Mouse (Mus musculus) ES-Bruce4 (cell line): ENCODE results near the gene Etv6. TPM values are rescaled to one million over a fixed set of nuclear protein-coding genes. Genes with fewer than 3 reads are reported as not detected.

ENCODE experiments used
- H3K27ac ChIP-seq: 2 replicates; pipeline ENCODE4 v1.5.1; 2012; ENCODE audit warnings: low read length, inconsistent platforms; ENCODE audit not compliant: insufficient read depth
- H3K27me3 ChIP-seq: 2 replicates; pipeline ENCODE4 v1.6.1; 2012; ENCODE audit warnings: mild to moderate bottlenecking, low read length, inconsistent platforms; ENCODE audit not compliant: control insufficient read depth, poor library complexity, insufficient read depth, severe bottlenecking
- H3K36me3 ChIP-seq: 2 replicates; pipeline ENCODE4 v1.6.1; 2012; ENCODE audit warnings: inconsistent platforms, mild to moderate bottlenecking, low read length, moderate library complexity; ENCODE audit not compliant: control insufficient read depth, poor library complexity, insufficient read depth, severe bottlenecking
- H3K4me1 ChIP-seq: one replicate; pipeline ENCODE4 v1.8.1; 2011; ENCODE audit warnings: low read length; ENCODE audit not compliant: control insufficient read depth, insufficient read depth
- H3K4me3 ChIP-seq: 2 replicates; pipeline ENCODE4 v1.5.1; 2011; ENCODE audit warnings: low read depth, mild to moderate bottlenecking, low read length
- H3K9ac ChIP-seq: 2 replicates; pipeline ENCODE4 v1.6.1; 2012; ENCODE audit warnings: low read depth, mild to moderate bottlenecking, inconsistent platforms; ENCODE audit not compliant: poor library complexity, severe bottlenecking
- H3K9me3 ChIP-seq: replicated peaks from 2 replicates; pipeline ENCODE4 v1.6.1; 2012; ENCODE audit warnings: mild to moderate bottlenecking, low read length, inconsistent platforms; ENCODE audit not compliant: control insufficient read depth, poor library complexity, insufficient read depth, severe bottlenecking
- CTCF ChIP-seq: IDR thresholded peaks from one replicate; pipeline ENCODE4 v1.8.1; 2011; ENCODE audit warnings: low read depth, low read length
- EP300 ChIP-seq: IDR thresholded peaks from 2 replicates; pipeline ENCODE4 v1.6.1; 2011; ENCODE audit warnings: low read depth, low read length; ENCODE audit not compliant: insufficient read depth
- POLR2A ChIP-seq: IDR thresholded peaks from one replicate; pipeline ENCODE4 v1.8.1; 2011; ENCODE audit warnings: low read length; ENCODE audit not compliant: insufficient read depth
- polyA plus RNA-seq: library from polyadenylated mRNA; stranded (reverse); fragments of >200 nt; gene quantifications from 2 replicates; pipeline ENCODE4 v1.2.4, GENCODE M21; 2011; ENCODE audit warnings: low read depth; ENCODE audit not compliant: missing spikeins, insufficient read depth, insufficient read length

Etv6 gene
- polyA plus RNA-seq, 1 experiment = 19.9 TPM

GRCm38 (mm10) chr6:134060811-134061210 is 25.3 kb downstream of the Etv6 start:
- Histone ChIP-seq H3K9me3 (no peaks in the 10 kb centered on the region), H3K27ac (no peak overlapping the region), H3K36me3 (no peaks in the 10 kb centered on the region), H3K9ac (no peak overlapping the region), H3K4me1 (no peaks in the 10 kb centered on the region), H3K4me3 (no peak overlapping the region), H3K27me3 (no peaks in the 10 kb centered on the region)
- TF ChIP-seq CTCF (no peak), POLR2A (no peak)

GRCm38 (mm10) chr6:134065018-134065725 is 29.7 kb downstream of the Etv6 start:
- Histone ChIP-seq H3K36me3 (no peaks in the 10 kb centered on the region), H3K27ac (no peak overlapping the region), H3K9ac (no peak overlapping the region), H3K4me1 (no peaks in the 10 kb centered on the region), H3K4me3 (no peak overlapping the region), H3K9me3 (no peaks in the 10 kb centered on the region), H3K27me3 (no peaks in the 10 kb centered on the region)
- TF ChIP-seq POLR2A (no peak), CTCF (no peak), EP300 (no peak)

- Histone ChIP-seq H3K9me3 (no peaks in the 10 kb centered on the region), H3K27ac (no peak overlapping the region), H3K4me3 (no peak overlapping the region), H3K36me3 (no peaks in the 10 kb centered on the region), H3K4me1 (no peaks in the 10 kb centered on the region), H3K27me3 (no peaks in the 10 kb centered on the region), H3K9ac (no peak overlapping the region)
- TF ChIP-seq EP300 (no peak), CTCF (no peak), POLR2A (no peak)
These were observed 30.6 kb downstream of the Etv6 start for GRCm38 (mm10) chr6:134066112-134066511.

- Histone ChIP-seq H3K4me3 (no peak overlapping the region), H3K9ac (no peak overlapping the region), H3K27ac (no peak overlapping the region), H3K27me3 (no peaks in the 10 kb centered on the region), H3K36me3 (no peaks in the 10 kb centered on the region), H3K4me1 (no peaks in the 10 kb centered on the region), H3K9me3 (no peaks in the 10 kb centered on the region)
- TF ChIP-seq EP300 = no peak
- TF ChIP-seq POLR2A = no peak
- no peak for TF ChIP-seq CTCF
These were observed 31.5 kb downstream of the Etv6 start for GRCm38 (mm10) chr6:134066996-134067395.

- no peaks in the 10 kb centered on the region for H3K9me3 ChIP-seq
- no peaks in the 10 kb centered on the region for H3K4me1 ChIP-seq
- H3K4me3 ChIP-seq = no peak overlapping the region
- no peak overlapping the region for H3K27ac ChIP-seq
- TF ChIP-seq CTCF = no peak
- TF ChIP-seq EP300 = no peak
- TF ChIP-seq POLR2A = no peak
- no peak overlapping the region for H3K9ac ChIP-seq
- H3K27me3 ChIP-seq = no peaks in the 10 kb centered on the region
- no peaks in the 10 kb centered on the region for H3K36me3 ChIP-seq
These were observed 32.0 kb downstream of the Etv6 start for GRCm38 (mm10) chr6:134067536-134067935.

- Histone ChIP-seq H3K4me1 (no peaks in the 10 kb centered on the region), H3K9ac (no peak overlapping the region), H3K27ac (no peak overlapping the region), H3K36me3 (peaks cover 2% of the 10 kb centered on the region; the same call in 1 of the 2 replicates), H3K4me3 (no peak overlapping the region), H3K27me3 (no peaks in the 10 kb centered on the region), H3K9me3 (no peaks in the 10 kb centered on the region)
- no peak for TF ChIP-seq POLR2A
- TF ChIP-seq CTCF = no peak
- no peak for TF ChIP-seq EP300
These were observed 36.9 kb downstream of the Etv6 start for GRCm38 (mm10) chr6:134072439-134072838.
